Mouse (Mus musculus): ENCODE results near the gene Gxylt2. TPM values are rescaled to one million over a fixed set of nuclear protein-coding genes. Genes with fewer than 3 reads are reported as not detected.

Gxylt2 gene
- polyA plus RNA-seq, 1 experiment from 2014 or later: 24.1 TPM

GRCm38 (mm10) chr6:100800497-100800955 lies 96.0 kb downstream of the Gxylt2 start:
- Histone ChIP-seq H3K9me3 (no peaks in the 10 kb centered on the region), H3K27ac (no peak overlapping the region), H3K4me2 (replicated peaks) (no peak overlapping the region), H3K27me3 (no peaks in the 10 kb centered on the region), H3K9ac (no peak overlapping the region), H3K4me3 (no peak overlapping the region), H3K4me1 (no peaks in the 10 kb centered on the region), H3K36me3 (peaks cover 3% of the 10 kb centered on the region; the same call in 1 of the 2 replicates)
- ATAC-seq (ENCODE audit: insufficient number of reproducible peaks, insufficient read depth, low FRiP score, low TSS enrichment): no peak
- 73% methylated on average over 10 of the region's 10 CpGs for WGBS

- H3K36me3 ChIP-seq: peaks cover 3% of the 10 kb centered on the region; the same call in 1 of the 2 replicates
- H3K4me3 ChIP-seq: no peak overlapping the region
- H3K9me3 ChIP-seq: no peaks in the 10 kb centered on the region
- H3K27ac ChIP-seq: no peak overlapping the region
- H3K4me2 ChIP-seq (replicated peaks): no peak overlapping the region
- no peak for ATAC-seq (ENCODE audit: insufficient number of reproducible peaks, insufficient read depth, low FRiP score, low TSS enrichment)
- WGBS: 54% methylated on average over 13 of the region's 13 CpGs
- no peak overlapping the region for H3K9ac ChIP-seq
- H3K4me1 ChIP-seq: no peaks in the 10 kb centered on the region
- H3K27me3 ChIP-seq: no peaks in the 10 kb centered on the region
Observed at GRCm38 (mm10) chr6:100802381-100803083, 98.0 kb downstream of the Gxylt2 start.

GRCm38 (mm10) chr6:100803250-100803649 lies 98.7 kb downstream of the Gxylt2 start:
- Histone ChIP-seq H3K9ac (no peak overlapping the region), H3K4me2 (replicated peaks) (no peak overlapping the region), H3K27ac (no peak overlapping the region), H3K4me1 (no peaks in the 10 kb centered on the region), H3K36me3 (peaks cover 3% of the 10 kb centered on the region; the same call in 1 of the 2 replicates), H3K4me3 (no peak overlapping the region), H3K9me3 (no peaks in the 10 kb centered on the region), H3K27me3 (no peaks in the 10 kb centered on the region)
- WGBS: 83% methylated on average over 3 of the region's 3 CpGs
- no peak for ATAC-seq (ENCODE audit: insufficient number of reproducible peaks, insufficient read depth, low FRiP score, low TSS enrichment)

GRCm38 (mm10) chr6:100807187-100807586 lies 102.7 kb downstream of the Gxylt2 start:
- ATAC-seq (ENCODE audit: insufficient number of reproducible peaks, insufficient read depth, low FRiP score, low TSS enrichment): no peak
- H3K27ac ChIP-seq: no peak overlapping the region
- WGBS: 90% methylated on average over 9 of the region's 9 CpGs

GRCm38 (mm10) chr6:100807746-100808145 lies 103.2 kb downstream of the Gxylt2 start:
- WGBS: 48% methylated on average over 1 of the region's 1 CpGs
- ATAC-seq (ENCODE audit: insufficient number of reproducible peaks, insufficient read depth, low FRiP score, low TSS enrichment): no peak

More at GRCm38 (mm10) chr6:100807187-100807586, 102.7 kb downstream of the Gxylt2 start:
- no peaks in the 10 kb centered on the region for H3K9me3 ChIP-seq
- H3K36me3 ChIP-seq: peaks cover 3% of the 10 kb centered on the region; the same call in 1 of the 2 replicates
- no peak overlapping the region for H3K9ac ChIP-seq
- no peaks in the 10 kb centered on the region for H3K4me1 ChIP-seq
- no peaks in the 10 kb centered on the region for H3K27me3 ChIP-seq
- no peak overlapping the region for H3K4me2 ChIP-seq (replicated peaks)
- H3K4me3 ChIP-seq: no peak overlapping the region

GRCm38 (mm10) chr6:100808221-100808778 lies 103.8 kb downstream of the Gxylt2 start:
- ATAC-seq (ENCODE audit: insufficient number of reproducible peaks, insufficient read depth, low FRiP score, low TSS enrichment): no peak
- H3K4me1 ChIP-seq: no peaks in the 10 kb centered on the region
- no peaks in the 10 kb centered on the region for H3K9me3 ChIP-seq
- H3K27ac ChIP-seq: no peak overlapping the region
- WGBS: 91% methylated on average over 6 of the region's 6 CpGs
- H3K4me2 ChIP-seq (replicated peaks): no peak overlapping the region
- no peak overlapping the region for H3K9ac ChIP-seq
- H3K36me3 ChIP-seq: peaks cover 3% of the 10 kb centered on the region; the same call in 1 of the 2 replicates
- no peaks in the 10 kb centered on the region for H3K27me3 ChIP-seq
- no peak overlapping the region for H3K4me3 ChIP-seq

More at GRCm38 (mm10) chr6:100807746-100808145, 103.2 kb downstream of the Gxylt2 start:
- H3K9ac ChIP-seq: no peak overlapping the region
- no peak overlapping the region for H3K4me3 ChIP-seq
- H3K27me3 ChIP-seq: no peaks in the 10 kb centered on the region
- H3K36me3 ChIP-seq: peaks cover 3% of the 10 kb centered on the region; the same call in 1 of the 2 replicates
- H3K9me3 ChIP-seq: no peaks in the 10 kb centered on the region
- H3K4me1 ChIP-seq: no peaks in the 10 kb centered on the region
- no peak overlapping the region for H3K27ac ChIP-seq
- H3K4me2 ChIP-seq (replicated peaks): no peak overlapping the region

- WGBS: 87% methylated on average over 4 of the region's 4 CpGs
- peaks cover 1% of the 10 kb centered on the region; the same call in 1 of the 2 replicates for H3K36me3 ChIP-seq
- no peak overlapping the region for H3K9ac ChIP-seq
- no peak overlapping the region for H3K4me2 ChIP-seq (replicated peaks)
- H3K4me1 ChIP-seq: no peaks in the 10 kb centered on the region
- no peak for ATAC-seq (ENCODE audit: insufficient number of reproducible peaks, insufficient read depth, low FRiP score, low TSS enrichment)
- no peak overlapping the region for H3K4me3 ChIP-seq
- H3K9me3 ChIP-seq: no peaks in the 10 kb centered on the region
- no peak overlapping the region for H3K27ac ChIP-seq
- no peaks in the 10 kb centered on the region for H3K27me3 ChIP-seq
Observed at GRCm38 (mm10) chr6:100810117-100810516, 105.6 kb downstream of the Gxylt2 start.

GRCm38 (mm10) chr6:100811731-100812130 lies 107.2 kb downstream of the Gxylt2 start:
- 85% methylated on average over 3 of the region's 3 CpGs for WGBS
- H3K27ac ChIP-seq: no peak overlapping the region
- no peak overlapping the region for H3K4me2 ChIP-seq (replicated peaks)
- H3K9ac ChIP-seq: no peak overlapping the region
- no peaks in the 10 kb centered on the region for H3K36me3 ChIP-seq
- H3K4me3 ChIP-seq: no peak overlapping the region
- no peaks in the 10 kb centered on the region for H3K27me3 ChIP-seq
- no peaks in the 10 kb centered on the region for H3K4me1 ChIP-seq
- ATAC-seq (ENCODE audit: insufficient number of reproducible peaks, insufficient read depth, low FRiP score, low TSS enrichment): no peak
- no peaks in the 10 kb centered on the region for H3K9me3 ChIP-seq

GRCm38 (mm10) chr6:100821367-100821766 lies 116.8 kb downstream of the Gxylt2 start:
- no peak for ATAC-seq (ENCODE audit: insufficient number of reproducible peaks, insufficient read depth, low FRiP score, low TSS enrichment)
- Histone ChIP-seq H3K9me3 (no peaks in the 10 kb centered on the region), H3K36me3 (no peaks in the 10 kb centered on the region), H3K27me3 (no peaks in the 10 kb centered on the region), H3K4me1 (peaks cover 4% of the 10 kb centered on the region; the same call in 1 of the 2 replicates), H3K4me2 (replicated peaks) (no peak overlapping the region), H3K4me3 (no peak overlapping the region), H3K27ac (no peak overlapping the region), H3K9ac (no peak overlapping the region)
- WGBS: 92% methylated on average over 2 of the region's 2 CpGs

- H3K9me3 ChIP-seq: no peaks in the 10 kb centered on the region
- H3K9ac ChIP-seq: no peak overlapping the region
- H3K27ac ChIP-seq: no peak overlapping the region
- H3K4me3 ChIP-seq: no peak overlapping the region
- no peaks in the 10 kb centered on the region for H3K27me3 ChIP-seq
- no peak for ATAC-seq (ENCODE audit: insufficient number of reproducible peaks, insufficient read depth, low FRiP score, low TSS enrichment)
- H3K36me3 ChIP-seq: no peaks in the 10 kb centered on the region
- WGBS: 46% methylated on average over 1 of the region's 1 CpGs
- peaks cover 4% of the 10 kb centered on the region; the same call in 1 of the 2 replicates for H3K4me1 ChIP-seq
- no peak overlapping the region for H3K4me2 ChIP-seq (replicated peaks)
Observed at GRCm38 (mm10) chr6:100823356-100823755, 118.8 kb downstream of the Gxylt2 start.

- no peak for ATAC-seq (ENCODE audit: insufficient number of reproducible peaks, insufficient read depth, low FRiP score, low TSS enrichment)
- 75% methylated on average over 7 of the region's 7 CpGs for WGBS
Observed at GRCm38 (mm10) chr6:100824381-100824965, 119.9 kb downstream of the Gxylt2 start.

More at GRCm38 (mm10) chr6:100824381-100824965, 119.9 kb downstream of the Gxylt2 start:
- no peaks in the 10 kb centered on the region for H3K27me3 ChIP-seq
- H3K36me3 ChIP-seq: no peaks in the 10 kb centered on the region
- H3K4me3 ChIP-seq: no peak overlapping the region
- no peak overlapping the region for H3K9ac ChIP-seq
- no peaks in the 10 kb centered on the region for H3K9me3 ChIP-seq
- H3K27ac ChIP-seq: no peak overlapping the region
- H3K4me2 ChIP-seq (replicated peaks): no peak overlapping the region
- H3K4me1 ChIP-seq: peaks cover 4% of the 10 kb centered on the region; the same call in 1 of the 2 replicates
